Mouse (Mus musculus) heart, postnatal 0 days (tissue): ENCODE results near the gene Pccb.

Experiments used
- CTCF ChIP-seq: IDR thresholded peaks from 2 replicates; pipeline ENCODE4 v1.5.1; 2016; ENCODE audit warnings: antibody characterized with exemption, control low read depth, low read depth
- EP300 ChIP-seq: IDR thresholded peaks from 2 replicates; pipeline ENCODE4 v1.6.1; 2016; ENCODE audit warnings: antibody characterized with exemption, low read depth

- TF ChIP-seq CTCF, result no peak
- no peak for TF ChIP-seq EP300
These were observed 28.8 kb downstream of the Pccb start for GRCm38 (mm10) chr9:101005866-101006265.
